Comparison of ENCODE assay signal across 9 mouse cellular contexts in the genomic region with DNA sequence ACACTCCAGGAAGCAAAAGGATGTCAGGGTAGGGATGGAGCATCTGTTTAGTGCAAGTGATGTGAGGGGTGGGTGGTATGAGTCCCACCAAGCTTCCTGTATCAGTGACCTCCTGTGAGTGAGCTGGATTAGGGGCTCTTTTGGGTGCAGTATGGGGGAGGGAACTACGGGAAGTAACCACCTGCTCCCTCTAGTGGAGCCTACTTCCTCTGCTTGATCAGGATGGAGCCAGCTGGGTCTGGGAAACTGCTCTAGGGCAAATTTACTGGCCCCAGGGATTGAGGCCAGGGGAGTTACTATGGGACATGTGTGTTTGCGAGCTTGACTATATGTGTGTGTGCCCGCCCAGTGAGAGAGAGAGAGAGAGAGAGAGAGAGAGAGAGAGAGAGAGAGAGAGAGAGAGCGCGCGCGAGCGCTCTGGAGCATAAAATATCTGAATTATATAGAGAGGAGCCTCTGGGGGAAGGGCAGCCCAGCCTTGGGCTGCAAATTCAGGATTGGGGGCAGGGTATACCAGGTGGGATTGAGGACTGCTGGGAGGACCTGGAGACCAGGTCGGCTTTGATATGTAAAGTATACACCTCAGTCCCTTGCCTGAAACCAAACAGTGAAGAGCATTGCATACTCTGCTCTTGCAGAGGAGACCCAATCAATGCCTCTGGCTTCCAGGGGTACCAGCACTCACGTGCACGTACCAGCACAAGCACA. TPM values are rescaled to one million over a fixed set of nuclear protein-coding genes. Genes with fewer than 3 reads are reported as not detected.
DNase-seq lines count a peak whose midpoint lies in the region; ATAC-seq and TF ChIP-seq lines count a peak whose summit lies in the region.
"Had no signal": no experiment of that assay in that cellular context is flagged by ENCODE, and none has a peak within 500 bp of the region (broad histone marks: within the 10 kb centered on the region; RNA-seq: fewer than 3 reads in every experiment).

No protein-coding gene starts in this region.

- H3K9me3 ChIP-seq in hindbrain, embryonic 12.5 days (replicated peaks): no peaks in the 10 kb centered on the region

- no peak overlapping the region for H3K4me3 ChIP-seq in kidney, adult 2 months (ENCODE audit: insufficient read depth, low read depth, low read length)
- no peak overlapping the region for H3K4me3 ChIP-seq in hindbrain, embryonic 12.5 days
- H3K4me3 ChIP-seq: myocyte had no signal

- no peaks in the 10 kb centered on the region for H3K27me3 ChIP-seq in kidney, adult 2 months (replicated peaks; ENCODE audit: control insufficient read depth, insufficient read depth, low read length)
- H3K27me3 ChIP-seq in hindbrain, embryonic 12.5 days: peaks cover 8% of the 10 kb centered on the region; the same call in 1 of the 2 replicates

- no peak overlapping the region for H3K27ac ChIP-seq in kidney, adult 2 months (ENCODE audit: insufficient read depth, low read depth, low read length)
- H3K27ac ChIP-seq in hindbrain, embryonic 12.5 days: no peak overlapping the region

- DNase-seq in kidney, adult 2 months: peak; percentile 6
- no peak for DNase-seq in kidney, adult 11 months
- DNase-seq in thymus, postnatal 25 days: peak; percentile 17
- DNase-seq in ovary, postnatal 10 days (ENCODE audit: low spot score): no peak
- no peak for DNase-seq in urinary bladder, postnatal 25 days (ENCODE audit: low spot score)

- peak overlapping the region; percentile 35 for H3K4me2 ChIP-seq in hindbrain, embryonic 12.5 days (replicated peaks)

- WGBS in kidney, adult 2 months: 46% methylated on average over 11 of the region's 11 CpGs
- WGBS in hindbrain, embryonic 12.5 days: 18% methylated on average over 11 of the region's 11 CpGs

- TF ChIP-seq POLR2A in kidney, adult 2 months (IDR thresholded peaks at IDR 0.05; ENCODE audit: low read depth, low read length): no peak

- ATAC-seq in common myeloid progenitor, adult 5-6 weeks (replicated peaks; ENCODE audit: low read depth, poor library complexity, severe bottlenecking): peak; percentile 45
- peak; percentile 56 for ATAC-seq in hindbrain, embryonic 12.5 days (ENCODE audit: low FRiP score)
- 0 out of 2 replicates have a peak, but pooled peaks have one; percentile 39 for ATAC-seq in megakaryocyte, adult 5-6 weeks (ENCODE audit: poor library complexity, severe bottlenecking)

- H3K4me1 ChIP-seq in kidney, adult 2 months (ENCODE audit: control insufficient read depth, insufficient read depth, low read length): no peaks in the 10 kb centered on the region
- H3K4me1 ChIP-seq in hindbrain, embryonic 12.5 days: peaks cover 16% of the 10 kb centered on the region

- no peak overlapping the region for H3K9ac ChIP-seq in hindbrain, embryonic 12.5 days

- H3K36me3 ChIP-seq in kidney, adult 2 months (ENCODE audit: control insufficient read depth, insufficient read depth, low read length): no peaks in the 10 kb centered on the region
- H3K36me3 ChIP-seq in hindbrain, embryonic 12.5 days: no peaks in the 10 kb centered on the region

- TF ChIP-seq CTCF in kidney, adult 2 months (conservative IDR thresholded peaks at IDR 0.05; ENCODE audit: insufficient read depth, insufficient read length, low read depth, low read length): peak; percentile 34

RNA-seq across cellular contexts. Expression of gene Psmd12, which starts 30.5 kb away (rescaled TPM):
- 15.1 and 19.9 TPM in 2 replicates for polyA plus RNA-seq in kidney, adult 2 months (2012; rRNA removed)
- 119 and 150 TPM in 2 replicates for total RNA-seq in common myeloid progenitor, adult 5-6 weeks (2017)
- 172 and 177 TPM in 2 replicates for polyA plus RNA-seq in hindbrain, embryonic 12.5 days (2016; fragmentation: Nextera tagmentation; extraction: Ambion mirVana)
- total RNA-seq in megakaryocyte, adult 5-6 weeks (2015): 55.9 and 65.5 TPM in 2 replicates
- 86.4 and 86.6 TPM in 2 replicates for total RNA-seq in megakaryocyte, adult 5-6 weeks (2017)

RNA-seq across cellular contexts. Expression of gene Helz, which starts 37.9 kb away (rescaled TPM):
- polyA plus RNA-seq in kidney, adult 2 months (2012; rRNA removed): 16.3 and 18.8 TPM in 2 replicates
- total RNA-seq in common myeloid progenitor, adult 5-6 weeks (2017): 18.1 and 35.9 TPM in 2 replicates
- 21.4 and 22.6 TPM in 2 replicates for polyA plus RNA-seq in hindbrain, embryonic 12.5 days (2016; fragmentation: Nextera tagmentation; extraction: Ambion mirVana)
- 16.7 and 24.6 TPM in 2 replicates for total RNA-seq in megakaryocyte, adult 5-6 weeks (2015)
- total RNA-seq in megakaryocyte, adult 5-6 weeks (2017): 16.3 and 19.3 TPM in 2 replicates

RNA-seq across cellular contexts. Expression of gene Pitpnc1, which starts 39.3 kb away (rescaled TPM):
- polyA plus RNA-seq in kidney, adult 2 months (2012; rRNA removed): 15.0 and 18.5 TPM in 2 replicates
- total RNA-seq in common myeloid progenitor, adult 5-6 weeks (2017): 36.5 and 42.8 TPM in 2 replicates
- polyA plus RNA-seq in hindbrain, embryonic 12.5 days (2016; fragmentation: Nextera tagmentation; extraction: Ambion mirVana): 36.5 and 37.1 TPM in 2 replicates
- 14.5 and 15.4 TPM in 2 replicates for total RNA-seq in megakaryocyte, adult 5-6 weeks (2015)
- total RNA-seq in megakaryocyte, adult 5-6 weeks (2017): 8.5 and 11.7 TPM in 2 replicates

Comparison
In these comparisons a context has a peak if more than half of its experiments do, and no peak if none do; other contexts are left out.
1. DNase-seq: peak in kidney, adult 2 months (single experiment) and thymus, postnatal 25 days (single experiment); none in kidney, adult 11 months (single experiment), ovary, postnatal 10 days (single experiment) and urinary bladder, postnatal 25 days (single experiment).
2. Peak in every context shown above with its lines, with median percentiles within 50 percentile points of each other: ATAC-seq.